Mouse (Mus musculus) liver, embryonic 14.5 days (tissue): ENCODE measurements around the gene Erg. TPM values are rescaled to one million over a fixed set of nuclear protein-coding genes. Genes with fewer than 3 reads are reported as not detected.

Experiments
- ATAC-seq: fragments of 200-750 bp; cut with Nextera tagmentation; 2 replicates; pipeline ENCODE4 v1.8.0; 2017; ENCODE audit warnings: moderate number of reproducible peaks, mild to moderate bottlenecking, moderate library complexity; ENCODE audit not compliant: insufficient read depth
- DNase-seq, 3 experiments: peaks; one replicate each; pipeline ENCODE4 v3.0.0-alpha.2; 2012 to 2013; ENCODE audit warnings: low read depth in 3 of 3, low spot score in 3 of 3
- H3K27ac ChIP-seq: fragments of 300-500 bp; sonication (generic); 2 replicates; pipeline ENCODE4 v1.5.1; 2014; ENCODE audit warnings: moderate library complexity, mild to moderate bottlenecking, control low read depth, inconsistent platforms
- H3K27me3 ChIP-seq: fragments of 300-500 bp; sonication (generic); 2 replicates; pipeline ENCODE4 v1.6.1; 2014; ENCODE audit warnings: mild to moderate bottlenecking, low read length, moderate library complexity; ENCODE audit not compliant: control insufficient read depth, insufficient read depth
- H3K36me3 ChIP-seq: fragments of 300-500 bp; sonication (generic); replicated peaks from 2 replicates; pipeline ENCODE4 v1.6.1; 2014; ENCODE audit warnings: low read depth; ENCODE audit not compliant: control insufficient read depth, insufficient read depth
- H3K4me1 ChIP-seq, 2 experiments: fragments of 200-500 bp in 1 of 2; fragments of 300-500 bp in 1 of 2; sonication (generic) in 1 of 2; replicated peaks; 2 replicates each; pipeline ENCODE4 v1.6.1; 2012 to 2014; ENCODE audit warnings: antibody characterized with exemption in 1 of 2, inconsistent platforms in 1 of 2, low read length in 1 of 2; ENCODE audit not compliant: control insufficient read depth in 2 of 2, insufficient read depth in 2 of 2
- H3K4me2 ChIP-seq: fragments of 300-500 bp; sonication (generic); 2 replicates; pipeline ENCODE4 v1.6.1; 2014; ENCODE audit warnings: low read depth, mild to moderate bottlenecking, control low read depth, moderate library complexity
- H3K4me3 ChIP-seq, 2 experiments: fragments of 200-500 bp in 1 of 2; fragments of 300-500 bp in 1 of 2; sonication (generic) in 1 of 2; 2 replicates each; pipeline ENCODE4 v1.5.1; 2012 to 2014; ENCODE audit warnings: low read depth in 2 of 2, low read length in 2 of 2, mild to moderate bottlenecking in 2 of 2, control low read depth in 1 of 2, inconsistent platforms in 1 of 2, moderate library complexity in 1 of 2; ENCODE audit not compliant: insufficient read depth in 1 of 2
- H3K9ac ChIP-seq: fragments of 300-500 bp; sonication (generic); replicated peaks from 2 replicates; pipeline ENCODE4 v1.6.1; 2014; ENCODE audit warnings: mild to moderate bottlenecking, control low read depth, moderate library complexity
- H3K9me3 ChIP-seq: fragments of 300-500 bp; sonication (generic); 2 replicates; pipeline ENCODE4 v1.6.1; 2016; ENCODE audit warnings: low read length, mixed read lengths; ENCODE audit not compliant: control insufficient read depth
- CTCF ChIP-seq: IDR thresholded peaks from 2 replicates; pipeline ENCODE4 v1.5.1; 2016; ENCODE audit warnings: antibody characterized with exemption, low read depth, control low read depth
- EP300 ChIP-seq: IDR thresholded peaks from 2 replicates; pipeline ENCODE4 v1.6.1; 2016; ENCODE audit warnings: antibody characterized with exemption, low read depth
- WGBS: fragments of 180-500 bp; shearing (Covaris S2); extraction: QIAGEN DNeasy Blood & Tissue Kit; methylation state at CpG from one replicate; pipeline ENCODE4 v1.1.7; 2014; ENCODE audit not compliant: insufficient replicate concordance; 5-methylcytosine and 5-hydroxymethylcytosine counted together
- polyA plus RNA-seq, 2 experiments: library from polyadenylated mRNA; depleted of rRNA in 1 of 2; stranded (reverse) in 1 of 2; unstranded in 1 of 2; fragments of >200 nt; fragmentation: Nextera tagmentation in 1 of 2; extraction: Ambion mirVana in 1 of 2; gene quantifications; 2 replicates each; pipeline versions ENCODE4 v1.2.1 to v1.2.3; 2012 to 2014

The Erg gene
- polyA plus RNA-seq, 2 experiments: 0.61 to 2.8 TPM

- 65% methylated on average over 7 of the region's 7 CpGs for WGBS
- DNase-seq (no peak), ATAC-seq (no peak)
- no peaks in the 10 kb centered on the region for H3K9me3 ChIP-seq
- no peak for TF ChIP-seq CTCF
- TF ChIP-seq EP300: no peak
- H3K4me1 ChIP-seq: no peaks in the 10 kb centered on the region
- H3K9ac ChIP-seq: no peak overlapping the region
- no peaks in the 10 kb centered on the region for H3K36me3 ChIP-seq
- no peak overlapping the region for H3K4me3 ChIP-seq
- no peak overlapping the region for H3K4me2 ChIP-seq
- H3K27me3 ChIP-seq: no peaks in the 10 kb centered on the region
- H3K27ac ChIP-seq: no peak overlapping the region
Measured at GRCm38 (mm10) chr16:95492146-95492545, 94.2 kb downstream of the Erg start.

GRCm38 (mm10) chr16:95490386-95490785, 96.0 kb downstream of the Erg start:
- no peak for ATAC-seq
- H3K4me1 ChIP-seq: no peaks in the 10 kb centered on the region
- H3K27me3 ChIP-seq: no peaks in the 10 kb centered on the region
- no peak overlapping the region for H3K4me3 ChIP-seq
- no peaks in the 10 kb centered on the region for H3K36me3 ChIP-seq
- TF ChIP-seq EP300: no peak
- TF ChIP-seq CTCF: no peak
- H3K9me3 ChIP-seq: no peaks in the 10 kb centered on the region
- H3K4me2 ChIP-seq: no peak overlapping the region
- no peak overlapping the region for H3K27ac ChIP-seq
- DNase-seq: no peak
- no peak overlapping the region for H3K9ac ChIP-seq
- WGBS: 52% methylated on average over 5 of the region's 5 CpGs

- Histone ChIP-seq H3K4me3 (no peak overlapping the region), H3K36me3 (no peaks in the 10 kb centered on the region), H3K27me3 (no peaks in the 10 kb centered on the region), H3K4me2 (no peak overlapping the region), H3K9me3 (no peaks in the 10 kb centered on the region), H3K9ac (no peak overlapping the region), H3K27ac (no peak overlapping the region), H3K4me1 (no peaks in the 10 kb centered on the region)
- no peak for DNase-seq
- WGBS: 35% methylated on average over 9 of the region's 9 CpGs
- no peak for ATAC-seq
- TF ChIP-seq EP300 (no peak), CTCF (no peak)
Measured at GRCm38 (mm10) chr16:95487606-95488351, 98.6 kb downstream of the Erg start.

- TF ChIP-seq EP300 (no peak), CTCF (no peak)
- H3K36me3 ChIP-seq: no peaks in the 10 kb centered on the region
- no peak for ATAC-seq
Measured at GRCm38 (mm10) chr16:95481176-95481575, 105.2 kb downstream of the Erg start.

GRCm38 (mm10) chr16:95478558-95478957, 107.8 kb downstream of the Erg start:
- Histone ChIP-seq H3K9ac (no peak overlapping the region), H3K27ac (no peak overlapping the region), H3K27me3 (no peaks in the 10 kb centered on the region), H3K9me3 (no peaks in the 10 kb centered on the region), H3K4me1 (no peaks in the 10 kb centered on the region), H3K4me2 (no peak overlapping the region), H3K36me3 (no peaks in the 10 kb centered on the region), H3K4me3 (no peak overlapping the region)
- ATAC-seq (no peak), DNase-seq (no peak)
- WGBS: 16% methylated on average over 5 of the region's 5 CpGs
- TF ChIP-seq CTCF (no peak), EP300 (no peak)

More at GRCm38 (mm10) chr16:95481176-95481575, 105.2 kb downstream of the Erg start:
- Histone ChIP-seq H3K9me3 (no peaks in the 10 kb centered on the region), H3K4me1 (no peaks in the 10 kb centered on the region), H3K27me3 (no peaks in the 10 kb centered on the region), H3K9ac (no peak overlapping the region), H3K4me3 (no peak overlapping the region), H3K27ac (no peak overlapping the region), H3K4me2 (no peak overlapping the region)
- 74% methylated on average over 13 of the region's 13 CpGs for WGBS
- no peak for DNase-seq
